Mouse (Mus musculus): ENCODE results near the gene Med12l.

DNA sequence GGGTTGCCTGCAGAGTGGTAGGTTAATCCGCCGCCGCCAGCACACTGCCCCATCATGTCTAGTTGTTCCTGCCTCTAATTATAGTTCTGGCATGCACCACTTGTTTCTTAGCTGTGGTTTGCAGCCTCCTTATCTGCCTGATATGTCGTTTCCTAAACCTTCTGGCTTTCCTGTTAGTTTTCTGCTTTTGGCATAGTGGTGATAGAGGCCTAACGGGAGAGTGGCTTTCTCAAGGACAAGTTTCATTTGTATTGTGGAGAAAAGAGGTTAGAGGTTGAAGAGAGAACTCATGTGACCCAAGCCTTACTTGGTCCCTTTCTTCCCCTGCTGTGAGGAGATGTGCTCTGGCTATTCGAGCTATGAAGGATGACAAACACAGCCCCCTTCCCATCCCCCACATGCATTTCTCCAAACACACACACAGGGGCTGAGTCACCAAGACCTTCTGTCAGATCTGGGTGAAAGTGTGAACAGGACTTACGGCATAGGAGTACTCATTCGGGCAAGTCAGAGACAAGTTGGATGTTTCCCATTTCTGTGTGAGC lies 108.4 kb downstream of the Med12l start:
- TF ChIP-seq GATA1 (IDR thresholded peaks at IDR 0.05; ENCODE audit: low read length) (no peak), TAL1 (IDR thresholded peaks at IDR 0.05; ENCODE audit: low read length) (no peak)

Measured in erythroblast, embryonic 14.5 days (primary cell).